In the genomic region with DNA sequence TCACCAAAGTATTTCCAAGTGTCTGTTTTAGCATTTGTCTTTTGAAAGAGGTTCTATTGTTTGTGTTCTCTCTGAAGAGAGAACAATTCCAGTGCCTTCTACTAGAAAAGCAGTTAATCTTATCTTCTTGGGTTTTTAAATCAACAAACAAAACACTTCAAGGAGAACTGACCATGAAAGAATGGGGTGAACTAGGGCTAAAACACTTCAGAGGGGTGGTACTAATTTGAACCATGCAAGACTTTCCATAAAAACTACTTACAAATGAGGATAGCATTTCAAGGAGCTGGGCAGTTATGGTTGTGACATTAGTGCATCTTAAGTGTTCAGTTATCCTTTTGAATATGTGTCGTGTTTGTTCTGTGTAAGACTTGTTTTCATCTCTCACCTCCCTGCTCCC, we compare ENCODE assay signal across 35 mouse cellular contexts.
"Had no signal": no experiment of that assay in that cellular context is flagged by ENCODE, and none has a peak within 500 bp of the region (broad histone marks: within the 10 kb centered on the region; RNA-seq: fewer than 3 reads in every experiment).

No protein-coding gene starts in this region.

- DNase-seq: heart, adult 2 months; heart, postnatal 10 days; heart, postnatal 14 days; heart, postnatal 36 days; heart, postnatal 4 days; kidney, adult 11 months; kidney, adult 18-20 months; kidney, adult 2 months; kidney, adult 8-10 months; kidney, adult 9 months; kidney, postnatal 10 days; kidney, postnatal 14 days; kidney, postnatal 25 days; kidney, postnatal 36 days; kidney, postnatal 4 days; layer of hippocampus, adult 9-11 months had no signal

- H3K9ac ChIP-seq: heart, embryonic 12.5 days; heart, embryonic 13.5 days; heart, embryonic 15.5 days; hindbrain, embryonic 12.5 days; hindbrain, embryonic 13.5 days; hindbrain, embryonic 14.5 days; hindbrain, embryonic 15.5 days; intestine, embryonic 15.5 days; kidney, embryonic 15.5 days had no signal

- H3K4me2 ChIP-seq: heart, embryonic 11.5 days; heart, embryonic 12.5 days; heart, embryonic 13.5 days; heart, embryonic 15.5 days; hindbrain, embryonic 12.5 days; hindbrain, embryonic 13.5 days; hindbrain, embryonic 14.5 days; hindbrain, embryonic 15.5 days; intestine, embryonic 15.5 days; kidney, embryonic 15.5 days had no signal

- H3K9me3 ChIP-seq: heart, embryonic 10.5 days; heart, embryonic 12.5 days; heart, embryonic 13.5 days; heart, embryonic 15.5 days; hindbrain, embryonic 10.5 days; hindbrain, embryonic 12.5 days; hindbrain, embryonic 13.5 days; hindbrain, embryonic 15.5 days; intestine, embryonic 15.5 days; kidney, embryonic 15.5 days had no signal

- H3K27ac ChIP-seq: heart, adult 2 months; heart, embryonic 10.5 days; heart, embryonic 13.5 days; heart, embryonic 15.5 days; hindbrain, embryonic 10.5 days; hindbrain, embryonic 12.5 days; hindbrain, embryonic 13.5 days; hindbrain, embryonic 14.5 days; hindbrain, embryonic 15.5 days; hindbrain, postnatal 0 days; intestine, embryonic 15.5 days; kidney, embryonic 15.5 days; kidney, postnatal 0 days; layer of hippocampus, adult 2 months had no signal

- H3K27me3 ChIP-seq: heart, embryonic 12.5 days; heart, embryonic 13.5 days; heart, embryonic 15.5 days; hindbrain, embryonic 12.5 days; hindbrain, embryonic 13.5 days; hindbrain, embryonic 15.5 days; intestine, embryonic 15.5 days; kidney, embryonic 15.5 days had no signal

- ATAC-seq: hindbrain, embryonic 16.5 days; hindbrain, postnatal 0 days; inflammation-experienced regulatory T-cells, adult 6 months; intestine, embryonic 15.5 days; intestine, embryonic 16.5 days; intestine, postnatal 0 days had no signal

- H3K36me3 ChIP-seq: heart, embryonic 10.5 days; heart, embryonic 12.5 days; heart, embryonic 13.5 days; heart, embryonic 15.5 days; hindbrain, embryonic 10.5 days; hindbrain, embryonic 12.5 days; hindbrain, embryonic 13.5 days; hindbrain, embryonic 15.5 days; intestine, embryonic 15.5 days; kidney, embryonic 15.5 days had no signal

- H3K4me3 ChIP-seq: heart, adult 2 months; heart, embryonic 10.5 days; heart, embryonic 12.5 days; heart, embryonic 13.5 days; heart, embryonic 15.5 days; hindbrain, embryonic 10.5 days; hindbrain, embryonic 12.5 days; hindbrain, embryonic 13.5 days; hindbrain, embryonic 15.5 days; intestine, embryonic 15.5 days; kidney, embryonic 15.5 days; layer of hippocampus, adult 2 months had no signal

- H3K4me1 ChIP-seq: heart, embryonic 10.5 days; heart, embryonic 12.5 days; heart, embryonic 13.5 days; heart, embryonic 15.5 days; hindbrain, embryonic 12.5 days; hindbrain, embryonic 13.5 days; hindbrain, embryonic 15.5 days; intestine, embryonic 15.5 days; kidney, embryonic 15.5 days had no signal
